Mouse (Mus musculus) kidney, postnatal 4 days (tissue): ENCODE measurements around the gene Chrdl2.
"Not testable (repeated sequence)": the region's sequence is repeated elsewhere in the genome, so short reads cannot be mapped to it uniquely, and the experiment has no call there.

Experiments
- DNase-seq, 2 experiments: peaks; one replicate each; pipeline ENCODE4 v3.0.0; 2021; ENCODE audit warnings: mixed read lengths in 2 of 2

The Chrdl2 gene

GRCm38 (mm10) chr7:100043096-100043495 is 37.1 kb downstream of the Chrdl2 start:
- no peak for DNase-seq

GRCm38 (mm10) chr7:100043605-100044031 is 37.6 kb downstream of the Chrdl2 start:
- DNase-seq: peak in 1 of 2 experiments; percentile 27

GRCm38 (mm10) chr7:100046486-100046885 is 40.5 kb downstream of the Chrdl2 start:
- DNase-seq: no peak

- no peak for DNase-seq
Observed at GRCm38 (mm10) chr7:100051904-100052303, 45.9 kb downstream of the Chrdl2 start.

GRCm38 (mm10) chr7:100052991-100053390 is 47.0 kb downstream of the Chrdl2 start:
- DNase-seq: not testable (repeated sequence)

- DNase-seq: peak; percentile 38 to 50
Observed at GRCm38 (mm10) chr7:100073959-100074358, 68.0 kb downstream of the Chrdl2 start.

GRCm38 (mm10) chr7:100076296-100076695 is 70.3 kb downstream of the Chrdl2 start:
- no peak for DNase-seq

- DNase-seq: no peak
Observed at GRCm38 (mm10) chr7:100077071-100077470, 71.1 kb downstream of the Chrdl2 start.

- DNase-seq: no peak
Observed at GRCm38 (mm10) chr7:100080087-100080781, 74.3 kb downstream of the Chrdl2 start.

GRCm38 (mm10) chr7:100082836-100083235 is 76.9 kb downstream of the Chrdl2 start:
- DNase-seq: no peak

GRCm38 (mm10) chr7:100083812-100084211 is 77.8 kb downstream of the Chrdl2 start:
- no peak for DNase-seq
